Mouse (Mus musculus) embryonic stem cell, embryonic (primary cell): ENCODE data around the gene Slc7a5.

Source experiments
- CTCF ChIA-PET, 4 experiments: fragments of 300-600 bp in 2 of 4; fragments of 350-600 bp in 2 of 4; sonication (Branson Sonifier 250); formaldehyde crosslinking; loops; one replicate each; lab custom pipeline; 2022; ENCODE audit warnings: inconsistent platforms in 2 of 4; lab: Charles Lee
- POLR2A ChIA-PET, 4 experiments: fragments of 300-600 bp in 2 of 4; fragments of 350-600 bp in 2 of 4; sonication (Branson Sonifier 250); formaldehyde crosslinking; loops; one replicate each; lab custom pipeline; 2022; ENCODE audit warnings: antibody characterized with exemption in 4 of 4, inconsistent platforms in 1 of 4; lab: Charles Lee

Slc7a5 gene

DNA sequence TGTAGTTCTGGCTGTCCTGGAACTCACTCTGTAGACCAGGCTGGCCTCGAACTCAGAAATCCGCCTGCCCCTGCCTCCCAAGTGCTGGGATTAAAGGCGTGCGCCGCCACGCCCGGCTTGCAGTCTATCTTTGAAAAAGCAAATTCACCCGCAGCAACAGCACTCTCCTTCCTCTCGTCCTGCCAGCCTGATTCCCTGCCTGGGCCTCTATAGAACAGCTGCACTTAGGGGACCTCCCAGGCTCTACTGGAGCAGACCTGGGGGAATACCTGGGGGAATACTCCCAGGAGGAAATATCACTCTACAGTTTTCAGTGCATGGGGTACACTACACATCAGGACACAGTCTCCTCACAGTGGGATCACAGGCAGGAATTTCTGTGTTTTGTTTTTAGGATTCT lies 58.2 kb downstream of the Slc7a5 start:
- ChIA-PET POLR2A (interaction anchor here (0.6 to 72.3 kb wide), 51 partner anchors 7 to 475 kb away, joined by 3 to 3941 read pairs (median 16); partner anchors contain the start of genes Slc7a5 (in 4 of the 4), Klhdc4 (in 3 of the 4), Banp (in 2 of the 4) and Zfpm1 (in 1 of the 4)), CTCF (interaction anchor here (0.6 to 5.4 kb wide), 74 partner anchors 7 to 594 kb away, joined by 3 to 151 read pairs (median 6); partner anchors contain the start of genes Slc7a5 (in 2 of the 4), Banp (in 1 of the 4), Klhdc4 (in 1 of the 4) and Mvd (in 1 of the 4))

DNA sequence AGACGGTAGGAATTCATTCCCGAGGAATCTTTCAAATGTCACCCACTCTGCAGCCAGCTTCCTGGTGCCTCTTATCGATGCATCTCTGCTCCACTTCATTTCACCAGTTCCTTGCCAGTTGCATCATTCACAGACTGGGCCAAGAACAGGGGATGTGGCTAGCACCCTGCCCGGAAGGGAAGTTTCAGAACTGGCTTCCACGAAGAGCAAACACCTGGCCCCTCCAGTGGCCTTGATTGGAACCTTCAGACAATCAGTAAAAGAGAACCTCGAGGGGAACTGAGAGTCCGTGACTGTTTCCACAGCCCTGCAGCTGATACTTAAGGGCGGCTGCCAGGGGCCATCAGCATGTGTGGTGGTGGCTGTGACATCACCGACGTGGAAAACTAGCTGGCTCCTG lies 59.0 kb downstream of the Slc7a5 start:
- CTCF ChIA-PET: interaction anchor here in 2 of 4 experiments (1.5 to 5.4 kb wide), 7 partner anchors 61 to 421 kb away, joined by 4 to 151 read pairs (median 17); partner anchors contain the start of gene Slc7a5 (in 1 of the 2)
- POLR2A ChIA-PET: interaction anchor here in 3 of 4 experiments (0.6 to 72.3 kb wide), 17 partner anchors 16 to 381 kb away, joined by 3 to 3941 read pairs (median 5); partner anchors contain the start of genes Slc7a5 (in 2 of the 3) and Klhdc4 (in 1 of the 3)

DNA sequence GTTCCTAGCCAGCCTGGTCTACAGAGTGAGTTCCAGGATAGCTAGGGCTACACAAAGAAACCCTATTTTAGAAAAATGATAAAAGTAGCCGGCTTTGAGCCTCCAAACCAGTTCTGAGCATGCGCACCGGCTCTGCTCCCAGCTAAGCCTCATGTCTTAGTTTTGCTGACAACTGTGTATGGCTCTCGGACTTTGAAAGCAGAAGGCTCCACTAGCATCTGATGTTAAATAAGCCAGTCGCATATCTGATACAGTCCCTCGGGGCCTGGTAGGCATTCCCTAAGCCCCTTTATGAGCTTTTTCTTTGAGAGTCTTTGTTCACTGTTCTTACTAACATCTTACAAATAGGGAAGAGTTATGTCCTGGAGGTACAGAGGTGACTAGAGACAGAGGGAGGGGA lies 59.5 kb downstream of the Slc7a5 start:
- CTCF ChIA-PET: interaction anchor here in 3 of 4 experiments (0.7 to 5.4 kb wide), 9 partner anchors 15 to 422 kb away, joined by 3 to 151 read pairs (median 6); partner anchors contain the start of gene Slc7a5 (in 1 of the 3)
- POLR2A ChIA-PET: interaction anchor here in 3 of 4 experiments (0.6 to 72.3 kb wide), 22 partner anchors 16 to 385 kb away, joined by 3 to 3941 read pairs (median 4); partner anchors contain the start of genes Slc7a5 (in 2 of the 3) and Klhdc4 (in 1 of the 3)

DNA sequence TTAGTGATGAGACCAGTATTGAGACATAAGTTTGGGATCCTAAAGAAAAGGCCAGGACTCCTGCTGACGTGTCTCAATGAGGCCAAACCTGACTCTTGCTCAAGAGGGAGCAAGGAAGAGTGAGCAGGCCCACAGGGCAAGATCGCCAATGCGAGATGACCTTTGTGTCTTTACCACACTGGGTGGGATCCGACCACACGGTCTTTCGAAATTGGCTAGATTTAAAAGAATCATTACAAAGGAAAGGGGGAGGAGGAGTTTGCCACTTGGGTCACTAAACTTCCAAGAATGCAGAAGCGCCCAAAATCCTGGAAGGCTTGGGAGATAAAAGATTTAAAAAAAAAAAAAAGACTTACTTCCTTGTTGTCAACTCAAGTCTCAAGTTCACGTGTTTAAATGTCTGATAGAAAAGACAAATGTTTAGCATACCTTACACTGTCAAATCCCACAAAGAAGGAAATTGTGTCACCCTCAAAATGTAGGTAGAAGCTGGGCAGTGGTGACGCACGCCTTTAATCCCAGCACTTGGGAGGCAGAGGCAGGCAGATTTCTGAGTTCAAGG lies 60.2 kb downstream of the Slc7a5 start:
- POLR2A ChIA-PET: interaction anchor here in 3 of 4 experiments (0.6 to 72.3 kb wide), 18 partner anchors 15 to 385 kb away, joined by 3 to 3941 read pairs (median 3); partner anchors contain the start of genes Slc7a5 (in 2 of the 3) and Klhdc4 (in 1 of the 3)
- CTCF ChIA-PET: interaction anchor here (0.7 to 5.4 kb wide), 8 partner anchors 15 to 86 kb away, joined by 3 to 137 read pairs (median 5); no protein-coding TSS in a partner anchor

DNA sequence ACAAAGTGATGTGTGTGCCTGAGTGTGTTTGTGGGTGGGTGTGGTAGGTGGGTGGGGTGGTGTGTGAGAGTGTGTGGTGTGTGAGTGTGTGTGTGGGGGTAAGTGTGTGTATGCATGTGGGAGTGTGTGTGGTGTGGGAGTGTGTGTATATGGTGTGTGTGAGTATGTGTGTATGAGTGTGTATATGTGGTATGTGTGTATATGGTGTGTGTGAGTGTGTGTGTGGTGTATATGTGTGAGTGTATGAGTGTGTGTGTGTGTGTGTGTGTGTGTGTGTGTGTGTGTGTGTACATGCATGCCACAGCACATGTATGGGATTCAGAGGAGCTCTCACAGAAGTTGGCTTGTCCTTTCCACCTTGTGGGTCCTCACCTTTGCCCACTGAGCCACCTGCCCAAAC lies 60.7 kb downstream of the Slc7a5 start:
- ChIA-PET POLR2A (interaction anchor here in 3 of 4 experiments (0.7 to 72.3 kb wide), 3 partner anchors 25 to 57 kb away, joined by 3 to 3941 read pairs (median 1986); partner anchors contain the start of gene Slc7a5 (in 2 of the 3)), CTCF (interaction anchor here in 3 of 4 experiments (0.6 to 2.4 kb wide), 3 partner anchors 64 to 136 kb away, joined by 3 to 6 read pairs (median 6); no protein-coding TSS in a partner anchor)

DNA sequence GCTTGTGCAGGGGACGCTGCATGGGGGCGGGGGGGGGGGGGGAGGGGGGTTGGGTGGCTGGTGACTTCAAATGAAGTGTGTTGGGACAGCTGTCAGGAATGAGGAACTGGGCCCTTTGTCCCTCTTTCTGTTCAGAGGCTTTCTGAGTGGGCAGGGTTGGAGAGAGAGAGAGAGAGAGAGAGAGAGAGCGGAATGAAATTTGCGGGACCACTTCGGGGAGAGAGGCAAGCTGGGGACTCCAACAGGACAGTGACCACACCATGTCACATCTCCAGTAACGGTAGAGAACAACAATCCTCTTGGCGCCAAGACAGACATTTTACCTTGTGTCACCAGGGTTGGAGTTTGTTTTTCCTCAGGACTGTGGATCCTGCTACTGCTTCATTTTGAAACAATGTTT lies 62.7 kb downstream of the Slc7a5 start:
- CTCF ChIA-PET: interaction anchor here in 2 of 4 experiments (0.6 to 2.2 kb wide), 4 partner anchors 13 to 197 kb away, joined by 3 to 8 read pairs (median 4); no protein-coding TSS in a partner anchor
- POLR2A ChIA-PET: interaction anchor here (0.7 to 72.3 kb wide), 7 partner anchors 13 to 63 kb away, joined by 3 to 3941 read pairs (median 4); partner anchors contain the start of genes Slc7a5 (in 2 of the 4) and Klhdc4 (in 1 of the 4)

DNA sequence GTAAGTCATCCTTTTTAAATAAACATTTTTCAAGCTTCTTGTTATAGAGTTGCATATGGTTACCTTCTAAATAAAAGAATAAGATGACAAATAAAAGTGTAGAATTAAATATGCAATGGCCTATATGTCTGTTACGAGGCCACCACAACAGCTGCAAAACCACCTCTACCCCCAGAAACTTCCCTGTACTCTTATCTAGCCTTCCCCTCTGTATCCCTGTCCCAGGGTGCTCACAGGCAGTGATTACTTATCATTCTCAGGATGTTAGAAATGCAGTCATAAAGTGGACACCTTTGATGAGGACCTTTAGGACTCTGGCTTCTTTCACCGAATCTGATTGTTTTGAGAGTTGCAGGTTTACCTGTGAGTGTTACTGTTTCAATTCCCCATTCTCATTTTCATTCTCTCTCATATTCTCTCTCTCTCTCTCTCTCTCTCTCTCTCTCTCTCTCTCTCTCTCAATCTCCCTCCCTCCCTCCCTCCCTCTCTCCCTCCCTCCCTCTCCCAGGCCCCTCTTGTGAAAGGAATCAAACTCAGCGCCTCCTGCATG lies 64.2 kb downstream of the Slc7a5 start:
- ChIA-PET CTCF (interaction anchor here (0.7 to 2.9 kb wide), 8 partner anchors 11 to 228 kb away, joined by 3 to 52 read pairs (median 6); no protein-coding TSS in a partner anchor), POLR2A (interaction anchor here in 3 of 4 experiments (0.5 to 72.3 kb wide), 9 partner anchors 8 to 218 kb away, joined by 3 to 3941 read pairs (median 6); partner anchors contain the start of genes Klhdc4 (in 1 of the 3) and Slc7a5 (in 1 of the 3))

DNA sequence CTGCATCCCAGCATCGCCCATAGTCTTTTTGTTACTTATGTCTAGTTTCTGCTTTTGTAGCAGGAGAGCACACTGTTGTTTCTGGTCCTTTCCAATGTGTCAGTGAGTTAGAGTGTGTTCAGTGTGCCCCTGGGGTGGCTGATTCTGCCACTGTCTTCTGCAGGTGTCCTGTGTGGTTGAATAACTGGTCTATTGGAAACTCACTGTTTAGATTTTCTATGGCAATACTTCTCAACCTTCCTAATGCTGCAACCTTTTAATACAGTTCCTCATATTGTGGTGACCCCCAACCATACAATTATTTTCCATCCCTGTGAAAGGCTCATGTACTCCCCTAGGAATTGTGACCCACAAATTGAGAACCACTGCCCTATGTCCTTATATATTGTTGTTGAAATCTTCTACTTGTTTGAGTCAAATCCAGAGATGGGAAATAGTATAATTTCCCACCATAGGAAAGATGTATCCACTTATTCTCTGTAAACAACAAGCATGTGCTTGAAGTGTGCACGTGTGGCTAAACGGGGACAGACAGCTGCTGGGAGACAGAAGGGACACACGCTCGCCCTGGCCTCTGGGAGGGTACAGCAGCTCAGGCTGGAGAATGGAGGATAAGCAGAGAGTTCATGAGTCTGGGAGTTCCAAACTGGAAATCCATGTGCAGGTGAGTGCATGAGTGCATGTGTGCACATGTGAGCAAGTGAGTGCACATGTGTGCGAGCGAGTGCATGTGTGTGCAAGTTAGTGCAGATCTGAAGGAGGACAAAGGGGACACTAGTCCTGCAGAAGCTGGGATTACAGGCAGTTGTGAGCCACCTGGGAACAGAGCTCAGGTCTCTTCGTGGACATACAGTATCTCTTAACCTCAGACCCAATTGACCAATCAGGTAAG lies 65.2 kb downstream of the Slc7a5 start:
- ChIA-PET POLR2A (interaction anchor here (0.5 to 72.3 kb wide), 21 partner anchors 8 to 982 kb away, joined by 3 to 3941 read pairs (median 6); partner anchors contain the start of genes Klhdc4 (in 3 of the 4), Slc7a5 (in 2 of the 4) and Map1lc3b (in 1 of the 4)), CTCF (interaction anchor here (0.6 to 2.9 kb wide), 20 partner anchors 8 to 193 kb away, joined by 3 to 60 read pairs (median 6); no protein-coding TSS in a partner anchor)

DNA sequence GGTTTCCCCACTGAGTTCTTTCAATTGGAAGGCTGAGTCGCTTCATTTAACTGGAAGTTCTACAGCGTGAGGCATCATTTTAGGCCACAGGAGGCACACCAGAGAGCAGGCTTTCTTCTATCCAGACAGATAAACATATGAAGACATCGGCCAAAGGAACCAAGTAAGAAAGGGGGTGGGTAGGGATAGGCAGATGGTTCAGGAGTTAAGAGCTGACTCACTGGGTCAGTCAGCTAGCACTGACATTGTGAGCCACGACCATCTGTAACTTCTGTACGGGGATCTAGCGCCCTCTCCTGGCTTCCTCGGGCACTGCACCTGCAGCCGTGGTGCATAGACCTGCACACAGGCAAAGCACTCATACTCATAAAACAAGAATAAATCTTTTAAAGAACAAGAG lies 66.3 kb downstream of the Slc7a5 start:
- ChIA-PET CTCF (interaction anchor here (0.6 to 2.9 kb wide), 30 partner anchors 9 to 890 kb away, joined by 3 to 60 read pairs (median 5); partner anchors contain the start of gene Klhdc4 (in 2 of the 4)), POLR2A (interaction anchor here (0.6 to 72.3 kb wide), 25 partner anchors 9 to 436 kb away, joined by 3 to 3941 read pairs (median 5); partner anchors contain the start of genes Klhdc4 (in 4 of the 4), Slc7a5 (in 2 of the 4) and Map1lc3b (in 1 of the 4))

DNA sequence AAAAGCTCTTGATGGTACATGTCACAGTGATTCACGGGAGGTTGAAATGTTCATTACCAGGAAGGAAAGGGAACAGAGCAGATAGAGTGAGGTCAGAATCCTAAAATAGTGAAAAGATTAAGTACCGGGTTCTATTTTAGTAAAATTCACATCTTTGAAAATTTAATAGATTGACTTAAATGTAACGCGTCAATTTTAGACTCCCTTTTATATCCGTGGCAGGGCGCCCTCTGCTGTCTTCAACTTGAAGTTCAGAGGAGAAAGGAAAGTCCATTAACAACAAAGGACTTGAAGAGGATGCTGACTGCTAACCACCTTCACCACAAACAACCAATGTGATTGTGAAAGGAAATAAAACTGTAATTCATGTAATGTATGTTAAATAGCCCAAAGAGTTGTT lies 75.0 kb downstream of the Slc7a5 start:
- ChIA-PET POLR2A (interaction anchor here (0.6 to 6.2 kb wide), 17 partner anchors 9 to 1200 kb away, joined by 3 to 91 read pairs (median 4); partner anchors contain the start of gene Slc7a5 (in 1 of the 4)), CTCF (interaction anchor here (0.5 to 3.3 kb wide), 25 partner anchors 9 to 715 kb away, joined by 3 to 60 read pairs (median 4); no protein-coding TSS in a partner anchor)

DNA sequence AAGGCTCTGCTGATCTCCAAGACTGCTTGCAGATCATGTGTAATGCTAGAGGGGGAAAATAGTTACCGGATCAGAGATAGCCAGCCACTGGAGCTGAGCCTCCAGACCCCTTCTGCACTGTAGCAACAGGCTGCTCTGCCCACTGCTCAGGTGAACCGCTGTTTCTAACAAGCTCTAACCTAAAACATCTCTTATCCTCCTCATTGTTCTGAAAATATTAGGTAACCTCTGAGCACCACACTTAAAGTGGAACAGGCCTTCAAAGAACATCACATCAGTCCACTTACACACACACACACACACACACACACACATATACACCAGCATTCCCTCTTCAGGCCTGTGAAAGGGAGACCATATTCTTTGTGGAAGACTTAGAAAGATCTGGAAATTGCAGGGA lies 75.4 kb downstream of the Slc7a5 start:
- POLR2A ChIA-PET: interaction anchor here (0.6 to 6.2 kb wide), 21 partner anchors 9 to 1199 kb away, joined by 3 to 91 read pairs (median 4); partner anchors contain the start of gene Slc7a5 (in 1 of the 4)
- CTCF ChIA-PET: interaction anchor here (0.5 to 3.3 kb wide), 25 partner anchors 9 to 716 kb away, joined by 3 to 60 read pairs (median 4); no protein-coding TSS in a partner anchor
